Mouse (Mus musculus) liver, adult 2 months (tissue): ENCODE results near the gene Robo1.

Experiments used
- CTCF ChIP-seq: fragments of 200-500 bp; IDR thresholded peaks from 2 replicates; pipeline ENCODE4 v1.5.1; 2011; ENCODE audit warnings: low read depth, low read length, control low read depth
- POLR2A ChIP-seq: fragments of 200-500 bp; IDR thresholded peaks from 2 replicates; pipeline ENCODE4 v1.6.1; 2011; ENCODE audit warnings: low read length, control low read depth; ENCODE audit not compliant: insufficient read depth; ENCODE audit errors: extremely low read depth

DNA sequence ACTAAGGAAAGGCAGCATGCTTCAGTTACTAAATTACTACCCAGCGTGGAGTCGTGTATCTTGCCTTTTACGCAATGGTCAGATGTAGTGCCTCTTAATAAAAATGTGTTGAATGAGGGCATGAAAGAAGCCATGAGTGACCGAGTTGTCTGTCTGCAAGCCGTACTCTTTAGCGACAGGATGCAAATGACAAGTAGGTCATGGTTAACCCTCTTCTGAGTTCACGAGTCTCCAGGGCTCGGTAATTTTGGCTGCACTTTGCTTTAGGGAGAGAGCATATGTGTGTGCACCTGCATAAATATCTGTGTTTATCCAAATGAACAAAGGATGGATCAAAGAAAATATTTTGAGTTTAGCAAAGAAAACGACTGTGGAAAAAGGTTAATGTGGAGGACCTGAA is 533.0 kb downstream of the Robo1 start:
- no peak for TF ChIP-seq CTCF
- no peak for TF ChIP-seq POLR2A
